Mouse (Mus musculus) spleen, postnatal 4 days (tissue): ENCODE measurements around the gene Perp.

Source experiments
- DNase-seq, 2 experiments: peaks; one replicate each; pipeline ENCODE4 v3.0.0; 2022; ENCODE audit warnings: low spot score in 2 of 2

Perp gene

GRCm38 (mm10) chr10:18844441-18845286 is at the start of gene Perp:
Gene Perp (plus strand): TSS chr10:18845020.
- DNase-seq = peak; percentile 20 to 72

DNA sequence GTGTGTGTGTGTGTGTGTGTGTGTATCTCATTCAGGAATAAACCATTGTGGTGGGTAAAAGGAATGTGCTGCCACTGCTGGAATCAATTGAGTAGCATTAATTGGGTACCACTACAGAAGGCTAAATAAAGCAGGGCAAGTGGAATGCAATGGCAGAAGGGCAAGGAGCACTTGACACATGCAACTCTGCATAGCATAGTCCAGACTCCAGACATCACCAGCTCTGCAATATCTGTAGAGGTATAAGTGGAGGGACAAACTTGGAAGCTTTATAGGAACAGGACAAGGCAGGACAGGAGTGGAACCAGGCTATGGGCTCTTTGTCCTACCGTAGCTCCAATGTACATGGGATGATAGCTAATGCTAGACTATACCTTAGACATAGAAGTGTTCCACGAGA is 33.1 kb upstream of the Perp start:
- no peak for DNase-seq

DNA sequence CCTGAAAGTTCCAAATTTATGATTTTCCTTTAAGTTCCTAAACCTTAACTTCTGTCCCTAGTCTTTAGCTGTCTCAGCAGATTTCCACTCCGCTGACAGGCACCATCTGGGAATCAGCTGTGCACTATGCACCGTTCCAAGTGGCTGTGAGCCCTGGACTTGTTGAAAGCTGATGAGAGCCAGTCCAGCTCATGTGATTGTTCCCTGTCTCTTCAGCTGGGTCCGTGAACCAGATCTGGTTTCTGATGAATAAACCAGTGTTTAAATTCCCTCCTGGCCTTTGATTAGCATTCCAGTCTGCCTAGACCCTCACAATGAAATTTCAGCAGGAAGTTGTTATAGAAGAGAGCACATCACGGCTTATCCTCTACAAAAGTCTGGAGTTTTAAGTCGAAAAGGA is 28.3 kb upstream of the Perp start:
- DNase-seq = no peak

GRCm38 (mm10) chr10:18825143-18825542 is 19.7 kb upstream of the Perp start:
- DNase-seq = no peak

DNA sequence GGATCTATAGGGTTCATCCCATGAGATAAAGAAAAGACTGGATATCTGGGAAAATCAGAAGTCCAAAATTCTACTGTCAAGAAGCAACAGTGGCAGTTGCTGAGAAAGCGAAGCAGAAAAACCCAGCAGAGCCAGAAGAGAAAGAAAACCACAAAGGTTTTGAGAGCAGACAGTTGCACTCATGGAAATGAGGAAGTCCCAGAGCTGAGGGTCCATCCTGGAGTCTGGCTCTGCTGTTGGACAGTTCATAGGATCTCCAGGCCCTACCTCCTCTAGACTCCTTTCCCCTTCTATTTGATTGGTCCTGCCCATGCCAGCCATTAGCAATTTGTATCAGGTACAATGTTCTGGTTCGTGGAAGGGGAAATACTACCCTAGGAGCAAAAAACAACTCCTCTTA is 18.7 kb upstream of the Perp start:
- no peak for DNase-seq

- no peak for DNase-seq
Measured at GRCm38 (mm10) chr10:18827936-18828335, 16.9 kb upstream of the Perp start.

DNA sequence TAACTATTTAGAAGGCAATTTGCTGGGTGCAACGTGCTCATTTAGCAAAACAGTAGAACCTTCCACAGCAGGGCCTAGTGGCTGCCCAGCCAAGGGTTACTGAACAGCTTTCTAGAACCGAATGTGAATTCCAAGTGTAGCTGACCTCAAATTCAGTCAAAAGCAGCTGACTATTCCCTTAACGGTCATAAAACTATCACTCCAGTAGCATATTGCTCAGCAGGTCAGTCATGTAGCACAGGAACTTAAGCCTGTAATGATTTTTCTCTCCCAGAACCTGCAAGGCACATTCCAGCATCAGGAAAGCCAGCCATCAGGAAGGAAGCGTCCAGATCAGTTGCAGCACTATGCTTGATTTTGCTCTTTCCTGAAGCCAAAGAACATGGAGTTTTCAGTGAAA is 14.5 kb upstream of the Perp start:
- no peak for DNase-seq

DNA sequence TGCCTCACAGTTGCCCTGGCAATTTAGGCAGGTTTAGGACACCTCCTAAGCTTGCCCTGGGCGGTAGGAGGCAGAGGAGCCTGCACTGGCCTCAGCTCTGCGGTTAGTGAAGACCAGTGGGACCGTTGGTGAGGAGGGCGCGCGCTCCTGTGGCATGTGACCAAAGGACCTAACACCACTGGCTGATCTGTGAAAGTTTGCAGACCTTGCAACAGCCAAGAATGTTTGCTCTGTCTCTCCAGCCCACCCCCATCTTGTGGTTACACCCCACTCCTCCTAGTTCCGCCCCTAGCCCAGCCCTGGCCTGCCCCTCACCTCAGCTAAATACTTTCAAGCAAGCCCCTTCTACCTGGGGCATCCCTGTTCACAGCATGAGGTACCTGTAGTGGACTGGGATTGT is 13.0 kb upstream of the Perp start:
- DNase-seq = no peak

DNA sequence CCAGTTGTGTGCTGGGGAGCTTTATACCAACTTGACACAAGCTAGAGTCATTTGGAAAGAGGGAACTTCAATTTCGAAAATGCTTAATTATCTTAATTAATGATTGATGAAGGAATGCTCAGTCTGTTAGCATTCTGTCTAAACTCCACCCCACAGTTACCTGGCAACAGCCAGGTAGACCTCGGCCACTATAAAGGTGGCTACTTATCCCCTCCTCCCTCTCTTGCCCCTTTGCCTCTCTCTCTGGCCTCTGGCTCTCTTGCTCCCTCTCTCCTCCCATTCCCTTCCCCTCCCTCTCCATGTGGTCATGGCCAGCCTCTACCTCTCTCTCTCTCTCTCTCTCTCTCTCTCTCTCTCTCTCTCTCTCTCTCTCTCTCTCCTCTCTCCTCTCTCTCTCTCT is 10.4 kb upstream of the Perp start:
- DNase-seq = no peak

- no peak for DNase-seq
Measured at GRCm38 (mm10) chr10:18835684-18836479, 8.9 kb upstream of the Perp start.

- no peak for DNase-seq
Measured at GRCm38 (mm10) chr10:18839530-18839929, 5.3 kb upstream of the Perp start.

DNA sequence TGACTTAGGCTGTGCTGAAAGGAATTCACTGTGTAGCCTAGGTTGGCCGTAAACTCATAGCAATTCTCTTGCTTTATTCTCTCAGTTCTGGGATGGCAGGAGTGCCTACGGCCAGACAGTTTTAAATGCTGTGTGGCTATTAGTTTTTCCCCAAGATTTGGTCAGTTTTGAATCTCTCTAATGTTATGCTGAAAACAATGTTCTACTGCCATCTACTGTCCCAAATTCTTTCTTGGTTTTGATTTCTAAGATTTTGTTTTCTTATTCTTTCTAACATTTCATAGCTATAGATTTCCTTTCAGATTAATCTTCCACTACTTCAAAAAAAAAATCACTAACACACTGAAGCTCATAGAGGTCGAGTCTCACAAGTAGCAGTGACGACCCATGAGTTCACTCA is 4.1 kb upstream of the Perp start:
- DNase-seq = no peak

GRCm38 (mm10) chr10:18845287-18845662 is 455 bp downstream of the Perp start:
- DNase-seq = no peak

DNA sequence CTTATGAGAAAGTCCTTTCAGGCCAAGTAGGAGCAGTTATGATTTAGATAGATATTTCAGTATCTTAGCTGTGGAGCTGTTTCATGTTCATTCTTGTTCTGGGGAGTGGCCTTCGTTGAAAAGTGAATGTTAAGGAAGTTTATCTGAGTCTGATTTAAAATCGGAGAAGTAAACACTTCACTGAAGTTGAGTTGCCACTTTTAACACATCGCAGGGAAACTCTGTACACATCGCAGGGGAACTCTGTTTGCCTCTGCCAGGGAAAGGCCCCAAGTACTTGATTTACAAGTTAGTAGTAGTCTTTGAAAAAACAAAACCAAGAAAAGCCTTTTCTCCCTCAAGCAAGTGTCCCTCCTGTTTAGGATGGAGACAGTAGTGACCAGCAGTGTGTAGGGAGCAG is 891 bp downstream of the Perp start:
- DNase-seq = no peak

DNA sequence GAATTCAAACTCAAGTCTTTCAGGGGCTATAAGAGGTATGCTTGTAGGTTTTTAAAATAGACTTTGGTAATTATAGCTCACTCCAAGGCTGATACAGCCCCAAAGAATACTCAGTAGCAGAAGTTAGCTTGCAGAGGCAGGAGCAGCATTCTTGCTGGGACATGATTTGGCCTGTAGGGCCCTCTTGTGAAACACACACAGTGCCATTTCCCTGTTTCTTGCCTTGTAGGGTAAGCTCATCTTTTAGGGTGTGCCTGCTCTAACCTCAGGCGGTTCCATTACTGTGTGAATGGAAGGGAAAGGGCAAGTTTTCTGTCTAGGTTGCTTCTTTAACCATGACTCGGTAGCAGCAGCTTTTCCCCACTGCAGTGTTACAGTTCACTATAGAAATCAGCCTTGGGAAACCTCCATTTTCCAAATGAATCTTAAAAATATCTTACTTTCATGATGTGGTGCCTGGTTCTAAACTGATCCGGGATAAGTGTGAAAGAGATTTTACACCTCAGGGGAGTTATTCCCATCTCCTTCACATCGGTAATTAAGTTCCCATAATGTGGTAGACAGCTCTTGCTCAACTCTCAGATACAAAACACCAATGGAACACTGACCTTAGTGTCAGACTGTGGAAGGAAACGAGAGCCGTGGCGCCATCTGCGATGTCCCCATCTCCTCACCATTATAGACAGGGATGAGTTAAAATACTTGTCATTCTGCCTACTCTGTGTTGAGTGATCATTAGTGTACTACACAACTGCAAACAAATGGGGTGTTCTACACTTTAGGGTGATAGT is 1.8 kb downstream of the Perp start:
- no peak for DNase-seq

DNA sequence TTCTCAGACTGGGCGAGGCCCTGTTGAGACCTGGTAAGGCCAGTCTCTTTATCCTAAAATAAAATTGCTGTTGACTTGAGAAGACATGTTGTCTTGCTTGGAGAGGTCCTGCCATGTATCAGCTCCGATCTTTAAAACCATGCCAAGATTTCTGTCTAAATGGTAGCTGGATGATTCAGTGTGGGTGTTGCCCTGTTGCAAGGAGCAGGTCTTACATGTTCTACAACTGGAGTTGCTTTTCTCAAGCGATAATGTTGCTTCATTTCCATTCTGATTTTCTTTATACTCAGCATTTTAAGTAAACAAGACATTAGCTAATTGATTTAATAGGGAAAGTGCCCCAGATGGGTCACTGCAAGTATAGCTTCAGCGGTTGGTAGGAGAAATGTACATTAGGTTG is 5.4 kb downstream of the Perp start:
- no peak for DNase-seq

- DNase-seq = no peak
Measured at GRCm38 (mm10) chr10:18853417-18853816, 8.6 kb downstream of the Perp start.

DNA sequence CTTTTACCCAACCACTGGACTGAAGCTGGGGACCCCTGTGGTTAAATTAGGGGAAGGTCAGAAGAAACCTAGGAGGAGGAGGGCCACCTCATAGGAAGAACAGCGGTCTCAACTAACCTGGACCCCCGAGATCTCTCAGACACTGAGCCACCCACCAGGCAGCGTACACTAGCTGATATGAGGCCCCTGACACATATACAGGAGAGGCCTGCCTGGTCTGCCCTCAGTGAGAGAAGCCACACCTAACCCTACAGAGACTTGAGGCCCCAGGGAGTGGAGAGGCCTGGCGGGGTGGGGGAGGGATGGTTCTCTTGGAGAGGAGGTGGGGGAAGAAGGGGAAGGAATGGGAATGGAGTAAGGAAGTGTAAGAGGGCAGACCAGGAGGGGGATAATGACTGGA is 12.4 kb downstream of the Perp start:
- DNase-seq = no peak

GRCm38 (mm10) chr10:18859632-18860031 is 14.8 kb downstream of the Perp start:
- DNase-seq = no peak

GRCm38 (mm10) chr10:18860119-18860824 is 15.5 kb downstream of the Perp start:
- no peak for DNase-seq

- no peak for DNase-seq
Measured at GRCm38 (mm10) chr10:18860831-18861230, 16.0 kb downstream of the Perp start.

GRCm38 (mm10) chr10:18861418-18861817 is 16.6 kb downstream of the Perp start:
- no peak for DNase-seq
